Mouse (Mus musculus) macrophage (primary cell): Measurements from ENCODE around the gene Zfp688. TPM values are rescaled to one million over a fixed set of nuclear protein-coding genes. Genes with fewer than 3 reads are reported as not detected.
"Not testable (repeated sequence)": the region's sequence is repeated elsewhere in the genome, so short reads cannot be mapped to it uniquely, and the experiment has no call there.

Source experiments
- H3K27ac ChIP-seq: fragments of 350-480 bp; formaldehyde crosslinking; 2 replicates; pipeline ENCODE4 v1.9.0; 2021
- H3K36me3 ChIP-seq: fragments of 350-480 bp; formaldehyde crosslinking; 2 replicates; pipeline ENCODE4 v1.9.0; 2021; ENCODE audit errors: inconsistent target
- H3K4me3 ChIP-seq: fragments of 350-480 bp; formaldehyde crosslinking; 2 replicates; pipeline ENCODE4 v1.9.0; 2021; ENCODE audit errors: inconsistent target
- H3K79me2 ChIP-seq: fragments of 350-480 bp; formaldehyde crosslinking; 2 replicates; pipeline ENCODE4 v1.9.0; 2021; ENCODE audit errors: inconsistent target
- WGBS: methylation state at CpG from one replicate; pipeline ENCODE4 v1.1.7; 2026; ENCODE audit warnings: inconsistent platforms; ENCODE audit not compliant: missing documents; 5-methylcytosine and 5-hydroxymethylcytosine counted together
- polyA plus RNA-seq: library from polyadenylated mRNA; stranded (reverse); fragments of 250-400 nt; gene quantifications from 3 replicates; pipeline ENCODE4 v1.2.4, GENCODE M21; 2018; ENCODE audit warnings: inconsistent platforms

Gene Zfp688
- polyA plus RNA-seq, 1 experiment from 2014 or later, result 5.1 TPM

- peak within 1 kb of the TSS; percentile 56 for H3K4me3 ChIP-seq
- 0% methylated on average over 45 of the region's 45 CpGs for WGBS
- H3K27ac ChIP-seq, result peak within 1 kb of the TSS; percentile 25; the same call in 1 of the 2 replicates
- peaks cover 3% of the 10 kb centered on the region; the same call in 1 of the 2 replicates for H3K36me3 ChIP-seq
- no peaks in the 10 kb centered on the region for H3K79me2 ChIP-seq
Observed at GRCm38 (mm10) chr7:127393157-127393943, 28.5 kb downstream of the Zfp688 start, which contains the start of gene E430018J23Rik. Gene E430018J23Rik, minus strand, starts transcription at chr7:127393629.

- Histone ChIP-seq H3K36me3 (peaks cover 3% of the 10 kb centered on the region; the same call in 1 of the 2 replicates), H3K27ac (no peak overlapping the region), H3K4me3 (peak overlapping the region; percentile 56), H3K79me2 (no peaks in the 10 kb centered on the region)
- 67% methylated on average over 8 of the region's 8 CpGs for WGBS
Observed at GRCm38 (mm10) chr7:127392251-127392824, 29.5 kb downstream of the Zfp688 start.

DNA sequence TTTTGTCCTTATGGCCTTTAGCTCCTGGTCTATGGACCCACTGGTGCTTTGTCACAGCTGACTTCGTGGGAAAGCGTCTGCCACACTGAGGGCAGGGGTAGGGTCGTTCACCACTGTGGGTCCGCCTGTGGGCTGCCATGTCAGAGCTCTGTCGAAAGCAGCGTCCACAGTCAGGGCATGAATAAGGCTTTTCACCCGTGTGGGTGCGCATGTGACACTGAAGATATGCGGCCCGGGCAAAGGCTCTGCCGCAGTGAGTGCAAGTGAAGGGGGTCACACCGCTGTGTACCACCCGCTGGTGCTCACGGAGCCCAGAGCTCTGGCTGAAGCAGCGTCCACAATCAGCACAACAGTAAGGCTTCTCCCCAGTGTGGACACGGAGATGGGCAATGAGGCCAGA is 30.3 kb downstream of the Zfp688 start:
- H3K4me3 ChIP-seq, result no peak overlapping the region
- H3K79me2 ChIP-seq, result peaks cover under 1% of the 10 kb centered on the region; the same call in 1 of the 2 replicates
- H3K27ac ChIP-seq, result no peak overlapping the region
- H3K36me3 ChIP-seq, result peaks cover 3% of the 10 kb centered on the region; the same call in 1 of the 2 replicates
- 93% methylated on average over 16 of the region's 16 CpGs for WGBS

DNA sequence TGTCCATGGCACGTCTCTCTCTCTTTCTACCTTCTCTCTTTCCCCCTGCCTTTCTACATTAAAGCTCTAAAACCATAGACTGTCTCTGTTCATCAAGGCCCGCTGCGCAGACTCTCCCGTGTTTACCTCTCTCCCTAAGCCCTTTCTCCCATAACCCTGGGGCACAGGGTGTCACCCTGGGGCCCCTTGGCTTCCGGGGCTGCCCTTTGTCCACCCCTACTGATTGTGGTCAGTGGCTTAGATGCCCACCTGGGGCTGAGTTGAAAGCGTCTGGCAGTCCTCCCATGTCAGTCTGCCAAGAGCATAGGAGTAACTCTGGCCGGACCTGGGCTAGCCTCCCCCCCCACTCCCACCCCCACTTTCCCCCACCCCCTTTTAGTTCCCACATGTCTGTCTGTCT is 31.6 kb downstream of the Zfp688 start:
- Histone ChIP-seq H3K79me2 (peaks cover 11% of the 10 kb centered on the region; the same call in 1 of the 2 replicates), H3K36me3 (peaks cover 3% of the 10 kb centered on the region; the same call in 1 of the 2 replicates), H3K27ac (no peak overlapping the region), H3K4me3 (no peak overlapping the region)
- 92% methylated on average over 7 of the region's 7 CpGs for WGBS

- peaks cover 11% of the 10 kb centered on the region; the same call in 1 of the 2 replicates for H3K79me2 ChIP-seq
- H3K4me3 ChIP-seq, H3K27ac ChIP-seq, H3K36me3 ChIP-seq: not testable (repeated sequence)
Observed at GRCm38 (mm10) chr7:127388201-127388600, 33.7 kb downstream of the Zfp688 start.

GRCm38 (mm10) chr7:127386641-127387392 is 35.1 kb downstream of the Zfp688 start, which contains the start of gene 9130019O22Rik:
Gene 9130019O22Rik, minus strand, starts transcription at chr7:127387166.
- peaks cover 3% of the 10 kb centered on the region; the same call in 1 of the 2 replicates for H3K36me3 ChIP-seq
- WGBS, result 7% methylated on average over 23 of the region's 38 CpGs
- peak within 1 kb of the TSS; percentile 69 for H3K4me3 ChIP-seq
- peaks cover 11% of the 10 kb centered on the region; the same call in 1 of the 2 replicates for H3K79me2 ChIP-seq
- peak within 1 kb of the TSS; percentile 47 for H3K27ac ChIP-seq

GRCm38 (mm10) chr7:127385560-127385959 is 36.3 kb downstream of the Zfp688 start:
- 90% methylated on average over 2 of the region's 4 CpGs for WGBS
- H3K27ac ChIP-seq, result not testable (repeated sequence)

GRCm38 (mm10) chr7:127378310-127378921 is 43.5 kb downstream of the Zfp688 start:
- Histone ChIP-seq H3K79me2 (peaks cover 12% of the 10 kb centered on the region; the same call in 1 of the 2 replicates), H3K36me3 (no peaks in the 10 kb centered on the region), H3K27ac (no peak overlapping the region), H3K4me3 (no peak overlapping the region)
- 56% methylated on average over 6 of the region's 6 CpGs for WGBS

More at GRCm38 (mm10) chr7:127385560-127385959, 36.3 kb downstream of the Zfp688 start:
- H3K79me2 ChIP-seq, result peaks cover 11% of the 10 kb centered on the region; the same call in 1 of the 2 replicates
- H3K36me3 ChIP-seq, H3K4me3 ChIP-seq: not testable (repeated sequence)

DNA sequence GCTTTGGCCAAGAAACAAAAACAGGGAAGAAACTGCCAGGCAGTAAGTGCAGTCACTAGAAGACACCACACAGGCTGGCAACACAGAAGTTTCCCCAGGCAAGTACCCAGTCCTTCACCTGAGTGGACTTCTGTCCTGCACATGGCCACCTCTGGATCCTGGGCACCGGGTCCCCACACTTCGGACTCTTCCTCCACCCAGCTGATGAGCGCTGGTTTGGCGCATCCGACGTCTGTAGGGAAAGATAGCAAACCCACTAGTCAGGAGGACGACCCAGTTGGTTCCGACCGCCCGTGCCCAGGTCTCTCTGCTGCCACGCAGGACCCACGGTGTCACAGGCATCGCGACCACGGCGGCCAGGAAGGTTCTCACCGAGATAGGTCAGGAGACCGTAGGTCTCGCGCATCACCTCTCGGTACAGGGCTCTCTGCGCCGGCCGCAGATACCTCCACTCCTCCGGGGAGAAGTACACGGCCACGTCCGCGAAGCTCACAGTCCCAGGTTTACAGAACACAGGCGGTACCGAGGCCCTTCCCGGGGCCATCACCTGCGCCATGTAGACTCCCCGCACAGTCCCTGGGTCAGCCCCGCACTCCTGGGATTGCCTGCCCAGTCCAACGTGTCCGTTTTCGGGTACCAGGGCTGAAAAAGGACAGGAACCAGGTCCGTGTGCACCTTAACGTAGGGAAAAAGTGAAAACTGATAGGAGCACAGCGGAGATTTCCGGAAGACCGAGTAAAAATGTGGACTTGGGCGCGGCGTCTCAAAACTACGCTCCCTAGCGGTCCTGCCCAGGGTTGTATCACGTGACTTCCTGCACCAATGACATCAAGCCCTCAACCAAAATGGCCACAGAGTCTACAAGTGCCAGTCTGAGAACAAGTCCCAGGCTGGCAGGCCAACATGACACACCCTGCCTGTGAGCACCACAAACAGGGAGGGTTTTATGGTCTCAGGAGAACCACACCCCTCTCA is 46.3 kb downstream of the Zfp688 start, which contains the start of gene Zfp747:
Zfp747 (minus strand) TSS at position 780 of the 975 bp plus-strand sequence.
- H3K4me3 ChIP-seq, result peak within 1 kb of the TSS; percentile 91
- not testable (repeated sequence) for H3K36me3 ChIP-seq
- 1% methylated on average over 41 of the region's 49 CpGs for WGBS
- H3K27ac ChIP-seq, result peak within 1 kb of the TSS; percentile 61
- peaks cover 12% of the 10 kb centered on the region; the same call in 1 of the 2 replicates for H3K79me2 ChIP-seq

GRCm38 (mm10) chr7:127371870-127372269 is 50.0 kb downstream of the Zfp688 start:
- not testable (repeated sequence) for H3K27ac ChIP-seq, H3K36me3 ChIP-seq, H3K4me3 ChIP-seq
- H3K79me2 ChIP-seq, result peaks cover 12% of the 10 kb centered on the region; the same call in 1 of the 2 replicates
- WGBS, result 93% methylated on average over 3 of the region's 3 CpGs

DNA sequence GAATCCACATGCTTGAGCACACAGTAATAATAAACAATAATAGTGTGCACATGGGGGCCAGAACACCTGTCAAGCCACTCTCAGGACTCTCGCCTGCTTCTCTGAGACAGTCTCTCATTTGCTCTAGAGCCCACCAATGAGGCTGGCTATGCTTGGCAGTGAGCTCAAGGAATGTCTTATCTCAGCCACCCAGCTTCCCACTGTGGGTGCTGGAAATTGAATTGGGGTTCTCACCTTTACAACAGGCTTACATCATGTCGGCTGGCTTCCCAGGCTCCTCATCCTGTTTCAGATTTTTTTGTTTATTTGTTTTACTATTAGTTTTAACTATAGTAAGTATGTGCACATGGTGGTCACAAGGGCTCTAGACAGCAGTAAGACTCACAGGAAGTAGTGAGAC is 50.7 kb downstream of the Zfp688 start:
- WGBS, result 89% methylated on average over 2 of the region's 2 CpGs
- Histone ChIP-seq H3K27ac (no peak overlapping the region), H3K79me2 (peaks cover 12% of the 10 kb centered on the region; the same call in 1 of the 2 replicates), H3K36me3 (no peaks in the 10 kb centered on the region), H3K4me3 (no peak overlapping the region)
